Mouse (Mus musculus): ENCODE measurements at regions not wholly inside any gene's neighbourhood (a gene's known extent, or its start where the extent isn't known, plus 50 kb on each side); places are given as distances from the start of the nearest gene placed in this dataset.
A peak's percentile ranks its signal among the peaks of the same experiment; 100 is the strongest.

DNA sequence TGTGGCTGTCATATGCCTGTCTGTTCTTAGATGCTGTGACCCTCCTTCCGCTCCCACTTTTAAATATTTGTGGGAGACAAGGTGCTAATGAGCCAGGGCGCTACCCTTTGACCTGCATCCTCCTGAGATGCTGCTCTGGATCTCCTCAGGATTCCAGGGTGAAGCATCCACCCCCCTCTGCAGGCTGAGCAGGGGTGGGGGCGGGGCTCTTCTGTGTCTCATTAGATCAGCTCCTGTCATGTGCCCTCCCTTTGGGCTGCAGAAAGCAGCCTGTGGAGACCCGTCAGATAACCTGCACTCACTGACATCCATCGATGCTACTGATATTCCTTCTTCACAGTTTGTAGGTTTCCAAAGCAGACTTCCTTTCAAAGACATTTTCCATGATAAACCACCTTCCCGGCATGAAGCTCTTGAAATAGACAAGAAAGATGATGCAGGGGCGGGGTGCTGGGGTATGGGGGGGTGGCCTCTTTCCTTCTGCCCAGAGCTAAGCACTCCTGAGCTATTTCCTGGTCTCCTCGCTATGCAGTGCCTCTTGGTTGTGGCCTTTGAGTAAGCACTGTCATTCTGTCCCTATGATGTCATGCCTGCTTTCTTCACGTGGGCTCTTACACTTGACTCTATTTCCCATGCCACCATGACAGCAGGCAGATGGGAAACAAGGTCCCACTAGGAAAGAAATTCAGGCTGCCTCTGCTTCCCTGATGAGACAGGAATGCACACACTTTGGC is 200.4 kb upstream of the Kazn start:
- Histone ChIP-seq H3K4me1 (replicated peaks; ENCODE audit: control insufficient read depth, insufficient read depth, low read length) (peaks cover 4% of the 10 kb centered on the region; the same call in 1 of the 2 replicates), H3K4me3 (ENCODE audit: low read depth, low read length) (no peak overlapping the region), H3K27me3 (ENCODE audit: control insufficient read depth, insufficient read depth, low read length) (no peaks in the 10 kb centered on the region), H3K9ac (ENCODE audit: low read length) (no peak overlapping the region), H3K9me3 (ENCODE audit: control insufficient read depth, low read length) (no peaks in the 10 kb centered on the region), H3K27ac (ENCODE audit: low read depth, low read length) (no peak overlapping the region), H3K36me3 (ENCODE audit: control insufficient read depth, insufficient read depth, low read length) (no peaks in the 10 kb centered on the region), H3K4me2 (ENCODE audit: low read depth, low read length, severe bottlenecking) (no peak overlapping the region)
- no peak for DNase-seq (ENCODE audit: low spot score)
- 53% methylated on average over 9 of the region's 9 CpGs for WGBS
- ATAC-seq (replicated peaks; ENCODE audit: low FRiP score) = no peak

DNA sequence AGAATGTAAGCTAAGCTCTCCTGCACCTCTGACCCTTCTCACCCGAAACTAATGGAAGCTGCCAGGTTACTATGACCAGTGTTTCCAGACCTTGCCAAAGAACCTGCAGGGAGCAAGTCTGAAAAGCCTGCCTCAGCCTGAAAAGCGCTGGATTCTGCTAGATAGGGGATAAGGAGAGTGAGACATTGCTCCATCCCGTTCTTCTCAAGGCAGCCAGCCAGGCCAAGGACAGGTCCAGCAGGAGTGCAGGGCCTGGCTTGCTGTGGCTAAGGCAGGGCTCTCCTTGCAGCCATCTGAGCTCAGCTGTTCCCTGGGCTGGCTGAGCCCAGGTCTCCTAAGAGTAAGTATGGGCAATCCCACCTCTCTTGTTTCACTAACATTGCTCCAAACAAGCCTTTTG is 185.4 kb upstream of the Kazn start:
- Histone ChIP-seq H3K4me3 (ENCODE audit: low read depth, low read length) (no peak overlapping the region), H3K4me1 (replicated peaks; ENCODE audit: control insufficient read depth, insufficient read depth, low read length) (no peaks in the 10 kb centered on the region), H3K27ac (ENCODE audit: low read depth, low read length) (no peak overlapping the region), H3K9me3 (ENCODE audit: control insufficient read depth, low read length) (no peaks in the 10 kb centered on the region), H3K27me3 (ENCODE audit: control insufficient read depth, insufficient read depth, low read length) (no peaks in the 10 kb centered on the region), H3K9ac (ENCODE audit: low read length) (no peak overlapping the region), H3K36me3 (ENCODE audit: control insufficient read depth, insufficient read depth, low read length) (no peaks in the 10 kb centered on the region), H3K4me2 (ENCODE audit: low read depth, low read length, severe bottlenecking) (no peak overlapping the region)
- 80% methylated on average over 3 of the region's 3 CpGs for WGBS
- ATAC-seq (replicated peaks; ENCODE audit: low FRiP score) (no peak), DNase-seq (ENCODE audit: low spot score) (no peak)

DNA sequence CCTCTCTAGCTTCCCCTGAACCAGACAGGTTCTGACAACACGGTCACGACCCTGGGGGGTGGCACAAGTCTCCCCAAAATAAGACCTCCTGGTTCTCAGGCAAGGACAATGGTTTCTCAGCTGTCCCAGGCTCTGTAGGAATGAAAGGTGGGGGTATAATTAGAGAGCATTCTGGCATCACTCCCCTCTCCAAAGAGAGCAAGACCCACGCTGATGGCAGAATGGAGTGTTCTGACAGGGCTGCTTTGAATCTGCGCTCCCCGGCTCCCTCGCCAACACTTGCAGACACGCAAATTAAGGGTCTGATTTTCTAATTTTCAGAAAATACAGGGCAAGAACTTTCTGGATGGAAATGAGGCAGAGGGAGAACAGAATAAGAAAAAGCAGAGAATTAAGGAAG is 181.2 kb upstream of the Kazn start:
- H3K9me3 ChIP-seq (ENCODE audit: control insufficient read depth, low read length) = no peaks in the 10 kb centered on the region
- H3K9ac ChIP-seq (ENCODE audit: low read length) = no peak overlapping the region
- H3K27me3 ChIP-seq (ENCODE audit: control insufficient read depth, insufficient read depth, low read length) = no peaks in the 10 kb centered on the region
- 69% methylated on average over 7 of the region's 7 CpGs for WGBS
- ATAC-seq (replicated peaks; ENCODE audit: low FRiP score) (no peak), DNase-seq (ENCODE audit: low spot score) (no peak)
- no peak overlapping the region for H3K27ac ChIP-seq (ENCODE audit: low read depth, low read length)
- H3K4me1 ChIP-seq (replicated peaks; ENCODE audit: control insufficient read depth, insufficient read depth, low read length) = no peaks in the 10 kb centered on the region
- no peak overlapping the region for H3K4me2 ChIP-seq (ENCODE audit: low read depth, low read length, severe bottlenecking)
- H3K36me3 ChIP-seq (ENCODE audit: control insufficient read depth, insufficient read depth, low read length) = no peaks in the 10 kb centered on the region
- no peak overlapping the region for H3K4me3 ChIP-seq (ENCODE audit: low read depth, low read length)

GRCm38 (mm10) chr4:142414874-142415273 is 175.7 kb upstream of the Kazn start:
- Histone ChIP-seq H3K27me3 (ENCODE audit: control insufficient read depth, insufficient read depth, low read length) (no peaks in the 10 kb centered on the region), H3K36me3 (ENCODE audit: control insufficient read depth, insufficient read depth, low read length) (no peaks in the 10 kb centered on the region), H3K9ac (ENCODE audit: low read length) (no peak overlapping the region), H3K4me2 (ENCODE audit: low read depth, low read length, severe bottlenecking) (no peak overlapping the region), H3K9me3 (ENCODE audit: control insufficient read depth, low read length) (no peaks in the 10 kb centered on the region), H3K27ac (ENCODE audit: low read depth, low read length) (no peak overlapping the region), H3K4me3 (ENCODE audit: low read depth, low read length) (no peak overlapping the region), H3K4me1 (replicated peaks; ENCODE audit: control insufficient read depth, insufficient read depth, low read length) (no peaks in the 10 kb centered on the region)
- no peak for DNase-seq (ENCODE audit: low spot score)
- 54% methylated on average over 5 of the region's 5 CpGs for WGBS
- no peak for ATAC-seq (replicated peaks; ENCODE audit: low FRiP score)

GRCm38 (mm10) chr4:142411792-142412191 is 172.6 kb upstream of the Kazn start:
- WGBS = 90% methylated on average over 5 of the region's 5 CpGs
- no peak for ATAC-seq (replicated peaks; ENCODE audit: low FRiP score)
- no peaks in the 10 kb centered on the region for H3K27me3 ChIP-seq (ENCODE audit: control insufficient read depth, insufficient read depth, low read length)
- H3K36me3 ChIP-seq (ENCODE audit: control insufficient read depth, insufficient read depth, low read length) = no peaks in the 10 kb centered on the region
- H3K27ac ChIP-seq (ENCODE audit: low read depth, low read length) = no peak overlapping the region
- H3K4me3 ChIP-seq (ENCODE audit: low read depth, low read length) = no peak overlapping the region
- H3K9me3 ChIP-seq (ENCODE audit: control insufficient read depth, low read length) = no peaks in the 10 kb centered on the region
- no peak overlapping the region for H3K4me2 ChIP-seq (ENCODE audit: low read depth, low read length, severe bottlenecking)
- H3K4me1 ChIP-seq (replicated peaks; ENCODE audit: control insufficient read depth, insufficient read depth, low read length) = 0 out of 2 replicates have a peak, but pooled peaks cover 2% of the 10 kb centered on the region
- H3K9ac ChIP-seq (ENCODE audit: low read length) = no peak overlapping the region
- DNase-seq (ENCODE audit: low spot score) = no peak

DNA sequence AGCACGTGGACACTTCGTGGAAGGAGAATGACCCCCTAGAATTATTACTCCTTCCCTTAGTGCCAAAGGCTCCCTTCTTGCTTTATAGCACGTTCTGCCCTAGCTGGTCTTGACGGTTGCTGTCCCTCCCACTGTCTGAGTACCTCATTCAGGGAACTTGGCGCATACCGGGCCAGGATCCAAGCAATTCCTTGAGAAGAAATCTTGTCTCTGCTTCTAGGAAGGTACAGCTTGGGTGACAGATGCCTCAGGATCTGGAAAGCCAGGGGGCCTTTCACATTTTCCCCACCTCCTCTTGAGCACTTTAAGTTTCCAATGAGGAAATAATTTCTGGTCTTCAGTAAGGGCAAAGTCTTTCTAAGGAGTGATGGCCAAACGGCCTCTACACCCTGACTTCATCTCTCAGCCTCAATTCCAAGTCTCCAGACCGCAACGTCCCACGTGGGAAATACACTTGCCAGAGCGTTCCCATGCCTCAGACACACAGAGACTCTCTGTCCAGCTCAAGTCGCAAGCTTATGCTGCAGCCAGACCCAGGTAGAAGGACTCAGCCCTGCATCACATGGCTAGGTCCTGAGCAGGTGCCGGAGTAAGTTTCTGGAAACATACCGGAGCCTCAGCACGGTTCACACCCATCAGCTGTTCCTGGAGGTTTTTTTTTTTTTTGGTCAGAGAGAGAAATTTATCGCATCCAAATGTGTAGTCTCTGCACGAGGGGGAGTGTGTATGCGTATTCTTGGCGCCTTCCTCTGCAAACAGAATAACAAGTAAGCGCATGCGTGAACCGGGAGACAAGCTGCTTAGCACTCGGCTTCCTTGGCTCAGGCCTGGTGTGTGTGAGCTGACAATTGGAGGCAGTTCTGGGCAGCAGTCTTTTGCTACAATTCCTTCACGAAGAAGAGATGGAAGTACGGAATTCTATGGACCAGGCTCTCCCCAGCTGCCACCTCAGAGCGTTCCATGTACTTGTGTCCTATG is 171.7 kb upstream of the Kazn start:
- ATAC-seq (replicated peaks; ENCODE audit: low FRiP score) (no peak), DNase-seq (ENCODE audit: low spot score) (no peak)
- 88% methylated on average over 26 of the region's 26 CpGs for WGBS
- no peak overlapping the region for H3K4me2 ChIP-seq (ENCODE audit: low read depth, low read length, severe bottlenecking)
- H3K27ac ChIP-seq (ENCODE audit: low read depth, low read length) = no peak overlapping the region
- H3K4me1 ChIP-seq (replicated peaks; ENCODE audit: control insufficient read depth, insufficient read depth, low read length) = 0 out of 2 replicates have a peak, but pooled peaks cover 2% of the 10 kb centered on the region
- H3K4me3 ChIP-seq (ENCODE audit: low read depth, low read length) = no peak overlapping the region
- H3K9ac ChIP-seq (ENCODE audit: low read length) = no peak overlapping the region
- no peaks in the 10 kb centered on the region for H3K36me3 ChIP-seq (ENCODE audit: control insufficient read depth, insufficient read depth, low read length)
- no peaks in the 10 kb centered on the region for H3K27me3 ChIP-seq (ENCODE audit: control insufficient read depth, insufficient read depth, low read length)
- no peaks in the 10 kb centered on the region for H3K9me3 ChIP-seq (ENCODE audit: control insufficient read depth, low read length)

DNA sequence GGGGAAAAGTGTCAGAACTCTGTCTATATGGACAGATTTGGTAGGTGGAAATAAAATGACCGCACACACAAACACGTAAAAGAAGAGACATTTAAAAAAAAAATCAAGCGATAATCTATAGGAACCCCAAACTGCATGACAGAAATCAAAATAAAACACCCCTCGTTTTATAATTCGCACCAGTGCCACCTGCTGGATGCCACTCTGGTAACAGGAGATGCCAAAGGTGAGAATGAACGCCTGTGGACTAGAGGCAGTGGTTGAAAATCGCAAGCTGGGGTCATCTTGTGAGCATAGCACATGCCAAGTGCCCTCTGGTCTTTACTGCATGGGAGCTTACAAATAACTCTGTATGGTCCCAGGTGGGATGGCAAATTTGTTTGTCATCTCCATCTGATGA is 158.7 kb upstream of the Kazn start:
- WGBS = 80% methylated on average over 7 of the region's 7 CpGs
- Histone ChIP-seq H3K27me3 (ENCODE audit: control insufficient read depth, insufficient read depth, low read length) (no peaks in the 10 kb centered on the region), H3K9me3 (ENCODE audit: control insufficient read depth, low read length) (no peaks in the 10 kb centered on the region; the same call in 1 of the 2 replicates), H3K4me1 (replicated peaks; ENCODE audit: control insufficient read depth, insufficient read depth, low read length) (no peaks in the 10 kb centered on the region), H3K27ac (ENCODE audit: low read depth, low read length) (no peak overlapping the region), H3K4me2 (ENCODE audit: low read depth, low read length, severe bottlenecking) (no peak overlapping the region), H3K36me3 (ENCODE audit: control insufficient read depth, insufficient read depth, low read length) (no peaks in the 10 kb centered on the region), H3K9ac (ENCODE audit: low read length) (no peak overlapping the region), H3K4me3 (ENCODE audit: low read depth, low read length) (no peak overlapping the region)
- ATAC-seq (replicated peaks; ENCODE audit: low FRiP score) = no peak
- no peak for DNase-seq (ENCODE audit: low spot score)

DNA sequence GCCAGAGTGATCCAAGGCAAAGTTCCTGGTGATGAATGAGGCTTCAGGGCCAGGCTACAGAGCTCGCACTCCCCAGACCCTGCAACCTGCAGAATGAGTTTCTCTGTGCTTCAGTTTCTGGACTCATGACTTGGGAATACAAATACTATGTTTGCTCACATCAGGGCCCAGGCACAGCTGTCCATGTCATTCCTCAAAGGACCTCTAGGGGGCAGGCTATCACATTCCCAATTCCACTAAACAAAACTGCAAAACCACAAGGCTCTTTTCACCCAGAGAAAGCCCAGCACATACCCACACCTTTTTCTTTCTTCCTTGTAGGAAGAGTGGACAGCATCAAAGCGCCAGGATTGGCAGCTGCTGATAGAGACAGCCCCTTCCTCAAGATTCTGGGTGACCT is 153.7 kb upstream of the Kazn start:
- H3K27ac ChIP-seq (ENCODE audit: low read depth, low read length) = no peak overlapping the region
- WGBS = 48% methylated on average over 2 of the region's 2 CpGs
- no peak for ATAC-seq (replicated peaks; ENCODE audit: low FRiP score)

More for the DNA sequence above, 153.7 kb upstream of the Kazn start:
- Histone ChIP-seq H3K4me3 (ENCODE audit: low read depth, low read length) (no peak overlapping the region), H3K27me3 (ENCODE audit: control insufficient read depth, insufficient read depth, low read length) (no peaks in the 10 kb centered on the region), H3K9me3 (ENCODE audit: control insufficient read depth, low read length) (no peaks in the 10 kb centered on the region), H3K4me1 (replicated peaks; ENCODE audit: control insufficient read depth, insufficient read depth, low read length) (no peaks in the 10 kb centered on the region), H3K36me3 (ENCODE audit: control insufficient read depth, insufficient read depth, low read length) (no peaks in the 10 kb centered on the region), H3K9ac (ENCODE audit: low read length) (no peak overlapping the region), H3K4me2 (ENCODE audit: low read depth, low read length, severe bottlenecking) (no peak overlapping the region)
- DNase-seq (ENCODE audit: low spot score) = peak; percentile 71
